Mouse (Mus musculus): ENCODE results near the gene Tor3a. TPM values are rescaled to one million over a fixed set of nuclear protein-coding genes. Genes with fewer than 3 reads are reported as not detected.

The Tor3a gene
- polyA plus RNA-seq, 1 experiment from 2014 or later = 19.9 TPM

DNA sequence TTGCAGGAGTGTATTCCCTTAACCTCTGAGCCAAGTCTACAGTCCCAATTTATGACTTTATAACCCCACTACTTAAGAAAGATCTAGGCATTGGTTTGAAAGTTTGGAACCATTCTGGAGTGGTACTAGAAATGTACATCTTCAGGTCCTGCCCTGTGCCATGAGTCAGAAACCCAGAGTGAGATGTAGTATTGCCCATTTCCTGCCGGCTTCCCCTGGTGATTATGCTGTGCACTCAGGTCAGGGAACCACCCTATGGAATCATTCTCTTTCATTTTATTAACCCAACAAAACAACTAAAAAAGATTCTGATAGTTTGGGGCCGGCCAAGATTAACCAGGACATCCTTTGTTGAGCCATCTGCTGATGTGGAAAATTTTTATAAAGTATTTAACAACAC, 68.2 kb downstream of the Tor3a start:
- Histone ChIP-seq H3K4me3 (replicated peaks; ENCODE audit: low read depth, low read length) (no peak overlapping the region), H3K9ac (ENCODE audit: low read depth, low read length) (no peak overlapping the region), H3K9me3 (replicated peaks; ENCODE audit: low read length) (no peaks in the 10 kb centered on the region), H3K36me3 (ENCODE audit: insufficient read depth, low read length) (no peaks in the 10 kb centered on the region), H3K4me2 (ENCODE audit: low read length) (no peak overlapping the region), H3K27ac (no peak overlapping the region), H3K27me3 (ENCODE audit: insufficient read depth, low read length) (no peaks in the 10 kb centered on the region), H3K4me1 (replicated peaks; ENCODE audit: insufficient read depth, low read length) (no peaks in the 10 kb centered on the region)
- DNase-seq (ENCODE audit: low spot score) = no peak
- WGBS = 62% methylated on average over 2 of the region's 2 CpGs
- ATAC-seq (replicated peaks; ENCODE audit: low FRiP score, low read depth) = no peak
- TF ChIP-seq CTCF (IDR thresholded peaks at IDR 0.05; ENCODE audit: low read depth) = no peak

GRCm38 (mm10) chr1:156605094-156605866, 68.9 kb downstream of the Tor3a start:
- ATAC-seq (replicated peaks; ENCODE audit: low FRiP score, low read depth) (no peak), DNase-seq (ENCODE audit: low spot score) (no peak)
- no peaks in the 10 kb centered on the region for H3K36me3 ChIP-seq (ENCODE audit: insufficient read depth, low read length)
- H3K9me3 ChIP-seq (replicated peaks; ENCODE audit: low read length) = no peaks in the 10 kb centered on the region
- no peaks in the 10 kb centered on the region for H3K4me1 ChIP-seq (replicated peaks; ENCODE audit: insufficient read depth, low read length)
- TF ChIP-seq CTCF (IDR thresholded peaks at IDR 0.05; ENCODE audit: low read depth) = no peak
- H3K4me2 ChIP-seq (ENCODE audit: low read length) = no peak overlapping the region
- H3K4me3 ChIP-seq (replicated peaks; ENCODE audit: low read depth, low read length) = no peak overlapping the region
- 68% methylated on average over 12 of the region's 12 CpGs for WGBS
- H3K27me3 ChIP-seq (ENCODE audit: insufficient read depth, low read length) = no peaks in the 10 kb centered on the region
- no peak overlapping the region for H3K27ac ChIP-seq
- no peak overlapping the region for H3K9ac ChIP-seq (ENCODE audit: low read depth, low read length)

Other genes with a start within 250 kb of the Tor3a start
- gene Soat1, start 200.0 kb downstream of the Tor3a start, polyA plus RNA-seq (2015; fragmentation: Nextera tagmentation; extraction: Ambion mirVana) = 30.5 and 37.9 TPM in 2 replicates
- gene Gm10031, start 150.3 kb downstream of the Tor3a start, polyA plus RNA-seq (2015; fragmentation: Nextera tagmentation; extraction: Ambion mirVana) = 0.45 and 0.54 TPM in 2 replicates
- gene Abl2, start 115.6 kb downstream of the Tor3a start, polyA plus RNA-seq (2015; fragmentation: Nextera tagmentation; extraction: Ambion mirVana) = 2.4 and 3.0 TPM in 2 replicates
- gene Fam20b, start 44.7 kb upstream of the Tor3a start, polyA plus RNA-seq (2015; fragmentation: Nextera tagmentation; extraction: Ambion mirVana) = 30.5 and 32.3 TPM in 2 replicates
- gene Angptl1, start 164.2 kb upstream of the Tor3a start, polyA plus RNA-seq (2015; fragmentation: Nextera tagmentation; extraction: Ambion mirVana) = 1.0 TPM in 2 replicates